Mouse (Mus musculus): ENCODE data around the gene Ptpro. TPM values are rescaled to one million over a fixed set of nuclear protein-coding genes. Genes with fewer than 3 reads are reported as not detected.
"Not testable (repeated sequence)": the region's sequence is repeated elsewhere in the genome, so short reads cannot be mapped to it uniquely, and the experiment has no call there.

The Ptpro gene
- polyA plus RNA-seq, 2 experiments: 0.40 to 0.55 TPM

GRCm38 (mm10) chr6:137433521-137434137 lies 181.5 kb downstream of the Ptpro start:
- DNase-seq (ENCODE audit: low read depth in 3 of 3, low spot score in 3 of 3) (no peak), ATAC-seq (ENCODE audit: insufficient read depth) (no peak)
- TF ChIP-seq EP300 (IDR thresholded peaks at IDR 0.05; ENCODE audit: low read depth) (no peak), CTCF (IDR thresholded peaks at IDR 0.05; ENCODE audit: low read depth) (no peak)
- Histone ChIP-seq H3K9me3 (ENCODE audit: control insufficient read depth, low read length) (no peaks in the 10 kb centered on the region), H3K27me3 (ENCODE audit: control insufficient read depth, insufficient read depth, low read length) (no peaks in the 10 kb centered on the region), H3K36me3 (replicated peaks; ENCODE audit: control insufficient read depth, insufficient read depth, low read depth) (no peaks in the 10 kb centered on the region), H3K9ac (replicated peaks) (no peak overlapping the region), H3K4me1 (replicated peaks; ENCODE audit: control insufficient read depth in 2 of 2, insufficient read depth in 2 of 2, low read length in 1 of 2) (no peaks in the 10 kb centered on the region), H3K4me3 (ENCODE audit: insufficient read depth in 1 of 2, low read depth in 2 of 2, low read length in 2 of 2) (no peak overlapping the region), H3K27ac (no peak overlapping the region), H3K4me2 (ENCODE audit: low read depth) (no peak overlapping the region)
- 61% methylated on average over 14 of the region's 14 CpGs for WGBS (ENCODE audit: insufficient replicate concordance)

GRCm38 (mm10) chr6:137437486-137437885 lies 185.4 kb downstream of the Ptpro start:
- H3K27ac ChIP-seq: no peak overlapping the region
- no peaks in the 10 kb centered on the region for H3K4me1 ChIP-seq (replicated peaks; ENCODE audit: control insufficient read depth in 2 of 2, insufficient read depth in 2 of 2, low read length in 1 of 2)
- H3K36me3 ChIP-seq (replicated peaks; ENCODE audit: control insufficient read depth, insufficient read depth, low read depth): no peaks in the 10 kb centered on the region
- TF ChIP-seq CTCF (IDR thresholded peaks at IDR 0.05; ENCODE audit: low read depth) (no peak), EP300 (IDR thresholded peaks at IDR 0.05; ENCODE audit: low read depth) (no peak)
- H3K27me3 ChIP-seq (ENCODE audit: control insufficient read depth, insufficient read depth, low read length): no peaks in the 10 kb centered on the region
- WGBS (ENCODE audit: insufficient replicate concordance): 48% methylated on average over 4 of the region's 4 CpGs
- no peak overlapping the region for H3K4me3 ChIP-seq (ENCODE audit: insufficient read depth in 1 of 2, low read depth in 2 of 2, low read length in 2 of 2)
- no peak overlapping the region for H3K4me2 ChIP-seq (ENCODE audit: low read depth)
- no peaks in the 10 kb centered on the region for H3K9me3 ChIP-seq (ENCODE audit: control insufficient read depth, low read length)
- H3K9ac ChIP-seq (replicated peaks): no peak overlapping the region
- DNase-seq (ENCODE audit: low read depth in 3 of 3, low spot score in 3 of 3) (no peak), ATAC-seq (ENCODE audit: insufficient read depth) (no peak)

GRCm38 (mm10) chr6:137437902-137438580 lies 185.9 kb downstream of the Ptpro start:
- H3K27me3 ChIP-seq (ENCODE audit: control insufficient read depth, insufficient read depth, low read length): no peaks in the 10 kb centered on the region
- no peak for TF ChIP-seq CTCF (IDR thresholded peaks at IDR 0.05; ENCODE audit: low read depth)
- no peak for TF ChIP-seq EP300 (IDR thresholded peaks at IDR 0.05; ENCODE audit: low read depth)
- H3K4me1 ChIP-seq (replicated peaks; ENCODE audit: control insufficient read depth in 2 of 2, insufficient read depth in 2 of 2, low read length in 1 of 2): no peaks in the 10 kb centered on the region
- no peaks in the 10 kb centered on the region for H3K9me3 ChIP-seq (ENCODE audit: control insufficient read depth, low read length)
- no peak for ATAC-seq (ENCODE audit: insufficient read depth)
- DNase-seq (ENCODE audit: low read depth in 3 of 3, low spot score in 3 of 3): no peak
- H3K27ac ChIP-seq: no peak overlapping the region
- no peaks in the 10 kb centered on the region for H3K36me3 ChIP-seq (replicated peaks; ENCODE audit: control insufficient read depth, insufficient read depth, low read depth)
- H3K4me3 ChIP-seq (ENCODE audit: insufficient read depth in 1 of 2, low read depth in 2 of 2, low read length in 2 of 2): no peak overlapping the region
- 61% methylated on average over 16 of the region's 16 CpGs for WGBS (ENCODE audit: insufficient replicate concordance)
- no peak overlapping the region for H3K9ac ChIP-seq (replicated peaks)
- no peak overlapping the region for H3K4me2 ChIP-seq (ENCODE audit: low read depth)

GRCm38 (mm10) chr6:137440559-137441486 lies 188.7 kb downstream of the Ptpro start:
- Histone ChIP-seq H3K4me3 (ENCODE audit: insufficient read depth in 1 of 2, low read depth in 2 of 2, low read length in 2 of 2) (no peak overlapping the region), H3K4me1 (replicated peaks; ENCODE audit: control insufficient read depth in 2 of 2, insufficient read depth in 2 of 2, low read length in 1 of 2) (no peaks in the 10 kb centered on the region), H3K27me3 (ENCODE audit: control insufficient read depth, insufficient read depth, low read length) (no peaks in the 10 kb centered on the region), H3K4me2 (ENCODE audit: low read depth) (no peak overlapping the region), H3K27ac (no peak overlapping the region), H3K9ac (replicated peaks) (no peak overlapping the region), H3K36me3 (replicated peaks; ENCODE audit: control insufficient read depth, insufficient read depth, low read depth) (no peaks in the 10 kb centered on the region), H3K9me3 (ENCODE audit: control insufficient read depth, low read length) (no peaks in the 10 kb centered on the region)
- TF ChIP-seq CTCF (IDR thresholded peaks at IDR 0.05; ENCODE audit: low read depth) (no peak), EP300 (IDR thresholded peaks at IDR 0.05; ENCODE audit: low read depth) (no peak)
- no peak for ATAC-seq (ENCODE audit: insufficient read depth)
- WGBS (ENCODE audit: insufficient replicate concordance): 67% methylated on average over 19 of the region's 19 CpGs
- no peak for DNase-seq (ENCODE audit: low read depth in 3 of 3, low spot score in 3 of 3)

- Histone ChIP-seq H3K4me2 (ENCODE audit: low read depth) (no peak overlapping the region), H3K27me3 (ENCODE audit: control insufficient read depth, insufficient read depth, low read length) (no peaks in the 10 kb centered on the region), H3K4me1 (replicated peaks; ENCODE audit: control insufficient read depth in 2 of 2, insufficient read depth in 2 of 2, low read length in 1 of 2) (no peaks in the 10 kb centered on the region), H3K9ac (replicated peaks) (no peak overlapping the region), H3K9me3 (ENCODE audit: control insufficient read depth, low read length) (no peaks in the 10 kb centered on the region), H3K36me3 (replicated peaks; ENCODE audit: control insufficient read depth, insufficient read depth, low read depth) (no peaks in the 10 kb centered on the region), H3K27ac (no peak overlapping the region), H3K4me3 (ENCODE audit: insufficient read depth in 1 of 2, low read depth in 2 of 2, low read length in 2 of 2) (no peak overlapping the region)
- 71% methylated on average over 12 of the region's 12 CpGs for WGBS (ENCODE audit: insufficient replicate concordance)
- DNase-seq (ENCODE audit: low read depth in 3 of 3, low spot score in 3 of 3): no peak
- ATAC-seq (ENCODE audit: insufficient read depth): no peak
- no peak for TF ChIP-seq CTCF (IDR thresholded peaks at IDR 0.05; ENCODE audit: low read depth)
- no peak for TF ChIP-seq EP300 (IDR thresholded peaks at IDR 0.05; ENCODE audit: low read depth)
Measured at GRCm38 (mm10) chr6:137443089-137443488, 191.0 kb downstream of the Ptpro start.

- not testable (repeated sequence) for H3K36me3 ChIP-seq (replicated peaks; ENCODE audit: control insufficient read depth, insufficient read depth, low read depth); ATAC-seq (ENCODE audit: insufficient read depth); H3K4me2 ChIP-seq (ENCODE audit: low read depth)
Measured at GRCm38 (mm10) chr6:137446116-137446515, 194.0 kb downstream of the Ptpro start.

More at GRCm38 (mm10) chr6:137446116-137446515, 194.0 kb downstream of the Ptpro start:
- not testable (repeated sequence) for H3K9ac ChIP-seq (replicated peaks); H3K4me1 ChIP-seq (replicated peaks; ENCODE audit: control insufficient read depth in 2 of 2, insufficient read depth in 2 of 2, low read length in 1 of 2); H3K27ac ChIP-seq; H3K4me3 ChIP-seq (ENCODE audit: insufficient read depth in 1 of 2, low read depth in 2 of 2, low read length in 2 of 2); DNase-seq (ENCODE audit: low read depth in 3 of 3, low spot score in 3 of 3); H3K27me3 ChIP-seq (ENCODE audit: control insufficient read depth, insufficient read depth, low read length); H3K9me3 ChIP-seq (ENCODE audit: control insufficient read depth, low read length)
- 49% methylated on average over 7 of the region's 7 CpGs for WGBS (ENCODE audit: insufficient replicate concordance)

All from liver, embryonic 14.5 days (tissue).